Mouse (Mus musculus) MEL (cell line): ENCODE measurements around the gene Lhfpl5. TPM values are rescaled to one million over a fixed set of nuclear protein-coding genes. Genes with fewer than 3 reads are reported as not detected.

Source experiments
- DNase-seq: peaks from one replicate; pipeline ENCODE4 v3.0.0; 2011; ENCODE audit warnings: low read depth, low spot score
- H3K27ac ChIP-seq: 2 replicates; pipeline ENCODE4 v1.5.1; 2012; ENCODE audit warnings: low read depth, mild to moderate bottlenecking, control low read depth, low read length, moderate library complexity; ENCODE audit not compliant: control insufficient read depth
- H3K27me3 ChIP-seq, 2 experiments: fragments of 150-350 bp in 1 of 2; sonication (generic) in 1 of 2; 2 replicates each; pipeline ENCODE4 v1.6.1; 2012; ENCODE audit warnings: low read length in 2 of 2, mild to moderate bottlenecking in 2 of 2, improper control_type of control experiment in 1 of 2, moderate library complexity in 1 of 2; ENCODE audit not compliant: insufficient read depth in 2 of 2, control insufficient read depth in 1 of 2
- H3K36me3 ChIP-seq, 2 experiments: 2 replicates each; pipeline ENCODE4 v1.6.1; 2012 to 2014; ENCODE audit warnings: low read length in 2 of 2, improper control_type of control experiment in 1 of 2, inconsistent platforms in 1 of 2, mild to moderate bottlenecking in 1 of 2; ENCODE audit not compliant: insufficient read depth in 2 of 2, control insufficient read depth in 1 of 2
- H3K4me1 ChIP-seq, 2 experiments: fragments of 150-350 bp in 1 of 2; sonication (generic) in 1 of 2; 2 replicates each; pipeline ENCODE4 v1.6.1; 2012; ENCODE audit warnings: low read length in 2 of 2, improper control_type of control experiment in 1 of 2, mild to moderate bottlenecking in 1 of 2; ENCODE audit not compliant: insufficient read depth in 2 of 2, control insufficient read depth in 1 of 2
- H3K4me3 ChIP-seq, 2 experiments: fragments of 150-350 bp in 1 of 2; sonication (generic) in 1 of 2; 2 replicates each; pipeline ENCODE4 v1.5.1; 2012; ENCODE audit warnings: low read depth in 2 of 2, low read length in 2 of 2, mild to moderate bottlenecking in 2 of 2, moderate library complexity in 2 of 2, control low read depth in 1 of 2, improper control_type of control experiment in 1 of 2; ENCODE audit not compliant: control insufficient read depth in 1 of 2, insufficient read depth in 1 of 2
- H3K79me2 ChIP-seq: 2 replicates; pipeline ENCODE4 v1.6.1; 2012; ENCODE audit warnings: mild to moderate bottlenecking, low read length, moderate library complexity; ENCODE audit not compliant: control insufficient read depth, poor library complexity, insufficient read depth
- H3K9ac ChIP-seq: 2 replicates; pipeline ENCODE4 v1.6.1; 2012; ENCODE audit warnings: low read depth, mild to moderate bottlenecking, control low read depth, low read length, moderate library complexity; ENCODE audit not compliant: control insufficient read depth, poor library complexity, severe bottlenecking
- H3K9me3 ChIP-seq: fragments of 150-350 bp; sonication (generic); replicated peaks from 2 replicates; pipeline ENCODE4 v1.6.1; 2012; ENCODE audit warnings: mild to moderate bottlenecking, low read length, improper control_type of control experiment, moderate library complexity; ENCODE audit not compliant: insufficient read depth
- BHLHE40 ChIP-seq: IDR thresholded peaks from 2 replicates; pipeline ENCODE4 v1.6.1; 2012; ENCODE audit warnings: low read depth, mild to moderate bottlenecking, inconsistent platforms, low read length, improper control_type of control experiment, borderline replicate concordance
- CHD1 ChIP-seq: IDR thresholded peaks from 2 replicates; pipeline ENCODE4 v1.6.1; 2012; ENCODE audit warnings: low read depth, mild to moderate bottlenecking, inconsistent platforms, low read length, improper control_type of control experiment
- CHD2 ChIP-seq: IDR thresholded peaks from 2 replicates; pipeline ENCODE4 v1.6.1; 2011; ENCODE audit warnings: low read length, improper control_type of control experiment
- CTCF ChIP-seq, 3 experiments: IDR thresholded peaks in 2 of 3; conservative IDR thresholded peaks in 1 of 3; 2 replicates each; pipeline ENCODE4 v1.5.1; 2011 to 2012; ENCODE audit warnings: low read length in 3 of 3, low read depth in 2 of 3, mild to moderate bottlenecking in 2 of 3, improper control_type of control experiment in 1 of 3, inconsistent platforms in 1 of 3, mixed read lengths in 1 of 3, moderate library complexity in 1 of 3; ENCODE audit not compliant: control insufficient read depth in 1 of 3, insufficient read depth in 1 of 3, poor library complexity in 1 of 3, severe bottlenecking in 1 of 3
- ELF1 ChIP-seq: IDR thresholded peaks from 2 replicates; pipeline ENCODE4 v1.6.1; 2014; ENCODE audit warnings: low read depth, mild to moderate bottlenecking, inconsistent platforms, low read length, improper control_type of control experiment, moderate library complexity
- EP300 ChIP-seq, 2 experiments: IDR thresholded peaks; 2 replicates each; pipeline ENCODE4 v1.6.1; 2011; ENCODE audit warnings: improper control_type of control experiment in 2 of 2, low read length in 2 of 2, low read depth in 1 of 2, mild to moderate bottlenecking in 1 of 2
- MAX ChIP-seq: IDR thresholded peaks from 2 replicates; pipeline ENCODE4 v1.6.1; 2011; ENCODE audit warnings: low read length, improper control_type of control experiment
- MAZ ChIP-seq: IDR thresholded peaks from 2 replicates; pipeline ENCODE4 v1.6.1; 2012; ENCODE audit warnings: low read depth, mild to moderate bottlenecking, inconsistent platforms, low read length, improper control_type of control experiment
- MXI1 ChIP-seq: IDR thresholded peaks from 2 replicates; pipeline ENCODE4 v1.6.1; 2011; ENCODE audit warnings: mild to moderate bottlenecking, low read depth, low read length, improper control_type of control experiment
- MYB ChIP-seq: IDR thresholded peaks from 2 replicates; pipeline ENCODE4 v1.6.1; 2011; ENCODE audit warnings: mild to moderate bottlenecking, low read depth, low read length, improper control_type of control experiment
- MYC ChIP-seq: IDR thresholded peaks from 2 replicates; pipeline ENCODE4 v1.6.1; 2011; ENCODE audit warnings: low read depth, mild to moderate bottlenecking, low read length, improper control_type of control experiment, moderate library complexity
- POLR2AphosphoS2 ChIP-seq: IDR thresholded peaks from 2 replicates; pipeline ENCODE4 v1.6.1; 2011; ENCODE audit warnings: low read length, improper control_type of control experiment
- RAD21 ChIP-seq: IDR thresholded peaks from 2 replicates; pipeline ENCODE4 v1.6.1; 2011; ENCODE audit warnings: mild to moderate bottlenecking, low read depth, low read length, improper control_type of control experiment
- RCOR1 ChIP-seq: IDR thresholded peaks from 2 replicates; pipeline ENCODE4 v1.6.1; 2012; ENCODE audit warnings: low read depth, mild to moderate bottlenecking, inconsistent platforms, low read length, improper control_type of control experiment
- SIN3A ChIP-seq: IDR thresholded peaks from 2 replicates; pipeline ENCODE4 v1.6.1; 2012; ENCODE audit warnings: low read length, improper control_type of control experiment, inconsistent platforms
- SMC3 ChIP-seq: IDR thresholded peaks from 2 replicates; pipeline ENCODE4 v1.6.1; 2011; ENCODE audit warnings: low read depth, low read length, improper control_type of control experiment
- TAL1 ChIP-seq: IDR thresholded peaks from 2 replicates; pipeline ENCODE4 v1.6.1; 2012; ENCODE audit warnings: mild to moderate bottlenecking, inconsistent platforms, low read length, moderate library complexity, mixed read lengths
- TBP ChIP-seq: IDR thresholded peaks from 2 replicates; pipeline ENCODE4 v1.8.0; 2011; ENCODE audit warnings: low read depth, low read length, improper control_type of control experiment
- TCF12 ChIP-seq: IDR thresholded peaks from 2 replicates; pipeline ENCODE4 v1.6.1; 2014; ENCODE audit warnings: low read depth, mild to moderate bottlenecking, inconsistent platforms, low read length, improper control_type of control experiment, moderate library complexity
- USF1 ChIP-seq: IDR thresholded peaks from 2 replicates; pipeline ENCODE4 v1.6.1; 2014; ENCODE audit warnings: low read depth, mild to moderate bottlenecking, inconsistent platforms, low read length, improper control_type of control experiment, moderate library complexity
- USF2 ChIP-seq, 2 experiments: IDR thresholded peaks; 2 replicates each; pipeline ENCODE4 v1.6.1; 2011 to 2012; ENCODE audit warnings: improper control_type of control experiment in 2 of 2, low read length in 2 of 2, borderline replicate concordance in 1 of 2, inconsistent platforms in 1 of 2, low read depth in 1 of 2, mild to moderate bottlenecking in 1 of 2; ENCODE audit not compliant: insufficient read depth in 1 of 2
- ZMIZ1 ChIP-seq: IDR thresholded peaks from 2 replicates; pipeline ENCODE4 v1.6.1; 2012; ENCODE audit warnings: low read depth, mild to moderate bottlenecking, inconsistent platforms, low read length, improper control_type of control experiment, moderate library complexity
- polyA plus RNA-seq, 2 experiments: library from polyadenylated mRNA; stranded (reverse) in 1 of 2; unstranded in 1 of 2; fragments of >175 nt in 1 of 2; fragments of >200 nt in 1 of 2; gene quantifications; 2 replicates each; pipeline versions ENCODE4 v1.2.1 to v1.2.4; 2012; ENCODE audit warnings: low replicate concordance in 2 of 2, low read depth in 1 of 2; ENCODE audit not compliant: insufficient read length in 2 of 2, insufficient read depth in 1 of 2, missing spikeins in 1 of 2
- total RNA-seq: library from RNA; depleted of rRNA; stranded (reverse); fragments of 300-350 nt; gene quantifications from 2 replicates; pipeline ENCODE4 v1.2.3, GENCODE M21; 2012

Gene Lhfpl5
- total and polyA plus RNA-seq, 3 experiments = 0.19 TPM; not detected in 2

DNA sequence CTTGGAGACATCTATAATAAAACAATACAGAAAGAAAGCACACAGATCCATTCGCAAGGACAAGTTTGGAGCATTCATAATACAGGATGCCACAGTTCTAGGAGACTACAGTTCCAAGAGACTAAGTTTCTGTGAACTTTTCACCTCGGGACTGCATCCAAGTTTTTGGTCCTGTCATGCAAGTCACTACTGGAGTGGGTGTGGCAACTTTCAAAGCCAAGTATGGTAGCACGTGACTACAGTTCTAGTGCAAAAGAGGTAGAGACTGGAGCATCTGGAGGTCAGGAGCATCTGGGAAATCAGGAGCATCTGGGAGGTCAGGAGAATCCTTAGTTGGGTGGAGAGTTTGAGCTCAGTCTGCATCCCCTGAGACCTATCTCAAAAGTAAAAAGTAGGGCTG lies 3.6 kb upstream of the Lhfpl5 start:
- no peak overlapping the region for H3K9ac ChIP-seq
- H3K27ac ChIP-seq = no peak overlapping the region
- no peaks in the 10 kb centered on the region for H3K36me3 ChIP-seq
- H3K4me3 ChIP-seq = no peak overlapping the region
- TF ChIP-seq RCOR1 (no peak), MYC (no peak), TAL1 (no peak), SIN3A (no peak), MAZ (no peak), TCF12 (no peak), CHD1 (no peak), EP300 (IDR thresholded peaks at IDR 0.05; ENCODE audit: low read depth in 1 of 2, low read length in 2 of 2) (no peak), USF1 (peak; percentile 55)
- H3K79me2 ChIP-seq = no peaks in the 10 kb centered on the region
- no peaks in the 10 kb centered on the region for H3K9me3 ChIP-seq
- peaks cover 0 to 2% of the 10 kb centered on the region in 2 experiments; a peak in 1 of 4 replicates for H3K27me3 ChIP-seq
- H3K4me1 ChIP-seq = no peaks in the 10 kb centered on the region
- DNase-seq = no peak

DNA sequence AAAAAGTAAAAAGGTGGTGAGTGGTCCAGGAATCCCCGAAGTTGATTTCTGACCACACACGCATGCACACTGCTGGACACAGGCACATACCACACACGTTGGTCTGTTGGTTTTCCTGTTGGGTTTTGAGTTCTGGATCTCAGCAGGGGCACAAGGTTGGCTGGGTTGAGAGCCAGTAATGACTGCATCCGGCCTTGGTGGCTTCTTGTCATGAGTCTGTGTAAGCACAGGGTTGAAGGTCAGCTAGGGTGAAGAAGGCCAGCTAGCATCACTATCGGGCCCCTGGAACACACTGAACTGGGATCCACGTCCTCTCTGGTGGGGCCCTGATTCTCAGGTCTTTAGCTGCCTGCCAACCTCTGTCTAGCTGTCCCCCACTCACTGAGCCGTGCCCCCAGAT lies 2.9 kb upstream of the Lhfpl5 start:
- Histone ChIP-seq H3K9me3 (no peaks in the 10 kb centered on the region), H3K79me2 (no peaks in the 10 kb centered on the region)
- no peak for TF ChIP-seq EP300 (IDR thresholded peaks at IDR 0.05; ENCODE audit: low read depth in 1 of 2, low read length in 2 of 2)
- TF ChIP-seq CHD2 = no peak
- TF ChIP-seq MYB = no peak
- no peak for TF ChIP-seq POLR2AphosphoS2
- no peak for TF ChIP-seq MXI1
- no peak for TF ChIP-seq BHLHE40
- TF ChIP-seq ZMIZ1 = no peak
- TF ChIP-seq USF2 (IDR thresholded peaks at IDR 0.05; ENCODE audit: borderline replicate concordance in 1 of 2, insufficient read depth in 1 of 2, low read depth in 1 of 2, low read length in 2 of 2) = no peak
- TF ChIP-seq CHD1 = no peak
- TF ChIP-seq MAX = no peak
- no peak for TF ChIP-seq SMC3
- no peak for TF ChIP-seq CTCF (IDR thresholded peaks at IDR 0.05 in 2 of 3, conservative IDR thresholded peaks at IDR 0.05 in 1 of 3; ENCODE audit: control insufficient read depth in 1 of 3, insufficient read depth in 1 of 3, low read depth in 2 of 3, low read length in 3 of 3, poor library complexity in 1 of 3, severe bottlenecking in 1 of 3)
- TF ChIP-seq MYC = no peak
- no peak for TF ChIP-seq RAD21
- TF ChIP-seq ELF1 = no peak
- TF ChIP-seq TBP = no peak
- TF ChIP-seq, all 39 proteins: peak for 0
- H3K27ac ChIP-seq = no peak overlapping the region
- H3K4me1 ChIP-seq = no peaks in the 10 kb centered on the region
- peaks cover 0 to 2% of the 10 kb centered on the region in 2 experiments; a peak in 1 of 4 replicates for H3K27me3 ChIP-seq
- no peak overlapping the region for H3K4me3 ChIP-seq
- H3K36me3 ChIP-seq = no peaks in the 10 kb centered on the region
- H3K9ac ChIP-seq = no peak overlapping the region
- DNase-seq = no peak
